Mouse (Mus musculus) heart, adult 2 months (tissue): ENCODE data around the gene Ptpro.

Experiments used
- CTCF ChIP-seq: fragments of 200-600 bp; IDR thresholded peaks from 2 replicates; pipeline ENCODE4 v1.8.1; 2022; ENCODE audit warnings: antibody characterized with exemption, mild to moderate bottlenecking, moderate library complexity
- EP300 ChIP-seq: fragments of 200-500 bp; IDR thresholded peaks from 2 replicates; pipeline ENCODE4 v1.6.1; 2011; ENCODE audit warnings: low read depth, low read length, control low read depth; ENCODE audit not compliant: insufficient read depth

DNA sequence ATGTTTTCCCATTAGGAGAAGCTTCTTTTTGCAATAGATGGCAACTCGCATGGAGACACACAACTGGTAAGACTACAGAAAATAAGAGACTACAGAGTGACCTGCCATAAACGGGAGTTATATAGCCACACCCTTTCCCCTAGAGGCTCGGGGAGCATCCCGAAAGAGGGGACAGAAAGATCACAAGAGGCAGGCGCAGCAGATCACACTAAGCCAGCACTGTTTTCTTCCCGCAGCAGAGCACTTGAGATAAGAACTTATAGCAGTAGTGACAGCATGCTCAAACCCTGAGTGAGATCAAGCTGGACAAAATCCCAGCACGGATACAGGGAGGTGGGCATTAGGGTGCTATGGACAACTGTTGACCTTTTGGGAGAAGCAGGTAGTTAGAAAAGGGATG lies 203.9 kb downstream of the Ptpro start:
- TF ChIP-seq CTCF: no peak
- no peak for TF ChIP-seq EP300
